Mouse (Mus musculus): ENCODE measurements at regions not wholly inside any gene's neighbourhood (a gene's known extent, or its start where the extent isn't known, plus 50 kb on each side); places are given as distances from the start of the nearest gene placed in this dataset.

- no peak for DNase-seq (ENCODE audit: low spot score)
Observed at GRCm38 (mm10) chr4:7642878-7643590, 595.8 kb downstream of the Car8 start.

GRCm38 (mm10) chr4:7597671-7598390, 641.0 kb downstream of the Car8 start:
- DNase-seq (ENCODE audit: low spot score) = no peak

GRCm38 (mm10) chr4:7596116-7596515, 642.7 kb downstream of the Car8 start:
- no peak for DNase-seq (ENCODE audit: low spot score)

GRCm38 (mm10) chr4:7583851-7584250, 655.0 kb downstream of the Car8 start:
- no peak for DNase-seq (ENCODE audit: low spot score)

- DNase-seq (ENCODE audit: low spot score) = no peak
Observed at GRCm38 (mm10) chr4:7581931-7582330, 656.9 kb downstream of the Car8 start.

DNA sequence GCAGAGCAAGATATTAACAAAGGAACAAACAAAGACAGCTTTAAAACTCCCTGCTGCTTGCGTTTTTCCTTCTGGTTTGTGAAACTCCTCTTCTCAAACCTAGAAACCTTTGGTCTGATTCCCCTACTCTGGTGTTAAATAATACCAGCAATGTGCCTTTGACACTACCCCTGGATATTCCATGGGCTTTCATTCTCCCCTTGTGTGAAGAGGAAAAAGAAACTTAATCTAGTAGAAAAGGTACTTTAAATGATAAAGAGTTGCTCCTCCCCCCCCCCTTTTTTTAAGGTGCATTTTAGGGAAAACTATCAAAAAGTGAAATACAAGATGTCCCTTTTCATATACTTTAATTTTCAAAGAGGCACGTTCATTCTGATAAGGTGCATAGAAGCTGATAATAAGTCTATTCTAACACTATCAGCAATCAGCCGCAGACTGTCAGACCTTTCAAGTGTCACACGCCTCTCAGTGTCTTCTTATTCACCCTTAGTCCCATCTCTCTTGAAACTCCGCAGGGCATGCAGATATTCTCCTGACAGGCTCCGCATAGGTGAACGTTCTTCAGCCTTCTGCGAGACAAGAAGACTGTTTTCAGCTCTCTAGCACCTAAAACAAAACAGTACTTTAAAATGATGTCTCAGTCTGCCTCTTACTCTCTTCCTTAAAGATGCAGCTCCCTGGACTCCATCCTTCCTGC, 657.5 kb downstream of the Car8 start:
- no peak for DNase-seq (ENCODE audit: low spot score)

DNA sequence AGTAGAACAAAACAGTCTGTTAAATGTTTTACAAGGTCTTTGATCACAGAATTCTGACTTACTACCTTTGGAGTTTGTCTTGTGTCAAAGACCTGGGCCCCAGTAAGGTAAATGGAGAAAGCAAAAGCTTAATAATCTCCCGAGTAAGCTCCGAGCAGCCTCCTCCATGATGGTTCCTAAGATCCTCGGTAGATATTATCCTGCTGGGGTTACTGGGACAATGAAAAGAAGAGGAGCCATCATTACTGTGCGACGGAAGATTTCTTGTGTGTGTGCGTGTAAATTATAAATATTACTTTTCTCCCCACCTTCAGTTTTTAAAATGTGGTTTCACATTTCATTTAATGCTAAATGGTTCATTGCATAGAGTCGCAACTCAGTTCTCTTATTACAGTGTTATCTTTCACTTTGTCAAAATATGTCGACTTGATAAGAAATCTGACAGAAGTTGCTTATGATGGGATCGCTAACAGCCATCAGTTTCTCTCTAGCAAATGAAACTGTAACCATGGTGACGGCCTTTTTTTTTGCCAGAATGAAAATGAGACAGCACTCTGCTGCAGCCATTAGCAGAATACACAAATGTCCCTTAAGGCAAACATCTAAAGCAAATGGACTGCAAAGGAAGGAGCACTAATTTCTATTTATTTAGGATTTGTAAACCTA, 658.2 kb downstream of the Car8 start:
- no peak for DNase-seq (ENCODE audit: low spot score)

DNA sequence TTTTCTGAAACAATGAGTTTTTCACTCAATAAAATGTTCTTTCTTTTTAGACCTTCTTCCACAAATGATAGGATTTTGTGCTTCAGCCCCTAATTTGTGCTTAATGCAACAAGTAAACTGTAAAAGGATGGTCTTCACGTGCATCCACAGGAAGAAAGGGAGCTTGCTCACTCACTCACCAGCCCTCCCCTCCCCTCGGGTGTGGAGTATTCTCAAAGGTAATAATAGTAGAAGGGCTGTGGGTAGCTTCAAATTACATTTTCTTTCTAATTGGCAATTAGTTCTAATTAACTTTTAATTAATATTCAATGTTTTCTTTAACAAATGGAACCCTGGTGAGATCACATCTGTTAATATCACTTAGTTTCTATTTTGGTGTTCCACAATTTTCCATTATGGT, 664.8 kb downstream of the Car8 start:
- DNase-seq (ENCODE audit: low spot score) = no peak

DNA sequence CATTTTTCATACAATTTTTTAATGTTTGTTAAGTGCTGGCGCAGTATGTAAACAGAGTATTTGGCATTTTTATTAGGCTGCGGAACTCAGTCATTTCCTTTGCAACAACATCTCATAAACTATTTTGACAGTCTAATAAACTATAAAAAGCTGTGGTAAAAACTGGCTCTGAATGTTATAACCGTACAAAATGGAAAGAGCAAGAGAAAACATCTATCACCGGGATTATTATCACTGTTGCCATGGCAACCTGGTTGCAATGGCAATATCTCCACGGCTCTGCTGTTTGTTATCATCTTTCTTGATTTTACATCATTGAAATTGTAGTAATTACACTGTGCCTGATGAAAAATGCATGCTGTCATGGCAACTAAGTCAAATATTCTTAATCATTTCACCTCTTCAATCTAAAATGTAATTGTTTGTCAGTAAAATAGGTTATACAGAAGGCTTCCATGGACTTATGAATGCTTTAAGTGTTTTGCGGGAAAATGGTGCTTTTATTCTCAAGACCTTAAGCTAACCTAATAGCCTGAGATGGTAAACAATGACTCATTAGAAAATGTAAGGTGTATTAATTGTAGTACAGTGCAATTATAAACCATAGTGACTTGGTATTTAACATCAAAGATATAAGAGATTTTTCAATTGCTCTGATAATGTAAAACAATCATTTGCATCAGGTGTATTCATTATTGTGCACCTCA, 671.0 kb downstream of the Car8 start:
- no peak for DNase-seq (ENCODE audit: low spot score)

- DNase-seq (ENCODE audit: low spot score) = no peak
Observed at GRCm38 (mm10) chr4:7559867-7560832, 678.7 kb downstream of the Car8 start.

DNA sequence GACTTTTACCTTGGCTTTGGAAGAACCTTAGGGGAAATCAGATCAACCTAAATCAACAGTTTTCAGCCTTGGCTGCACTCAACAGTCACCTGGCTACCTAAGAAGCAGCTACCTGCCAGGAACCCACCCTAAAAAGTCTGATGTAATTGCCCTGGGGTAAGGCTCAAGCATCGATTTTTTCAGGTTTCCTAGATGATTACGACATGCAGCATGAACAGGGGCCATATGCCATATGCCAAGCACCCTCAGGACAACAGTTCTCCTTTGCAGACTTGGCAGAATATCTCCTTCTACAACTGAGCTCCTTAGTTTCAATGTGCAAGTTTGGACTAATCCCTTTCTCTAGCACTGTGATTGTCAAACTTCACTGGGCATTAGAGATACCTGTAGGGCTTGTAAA, 680.1 kb downstream of the Car8 start:
- DNase-seq (ENCODE audit: low spot score) = no peak

DNA sequence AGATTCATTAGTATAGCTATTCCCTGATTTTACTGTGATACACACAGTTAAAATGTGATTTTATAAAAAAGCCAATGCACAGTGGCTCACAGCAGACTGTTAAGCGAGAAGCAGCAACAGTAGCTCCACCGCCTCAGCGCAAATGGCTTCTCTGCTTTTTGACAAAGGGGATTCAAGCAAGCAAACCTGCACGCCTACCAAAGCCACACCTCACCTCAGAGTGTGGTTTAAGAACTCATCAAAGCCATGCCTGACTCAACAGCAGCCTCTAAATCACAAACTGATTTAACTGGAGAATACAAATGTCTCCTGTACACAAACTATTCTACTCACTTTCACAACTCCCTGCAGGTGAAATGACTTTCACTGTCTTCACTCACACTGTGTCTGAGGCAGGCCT, 704.5 kb downstream of the Car8 start:
- DNase-seq (ENCODE audit: low spot score) = no peak

DNA sequence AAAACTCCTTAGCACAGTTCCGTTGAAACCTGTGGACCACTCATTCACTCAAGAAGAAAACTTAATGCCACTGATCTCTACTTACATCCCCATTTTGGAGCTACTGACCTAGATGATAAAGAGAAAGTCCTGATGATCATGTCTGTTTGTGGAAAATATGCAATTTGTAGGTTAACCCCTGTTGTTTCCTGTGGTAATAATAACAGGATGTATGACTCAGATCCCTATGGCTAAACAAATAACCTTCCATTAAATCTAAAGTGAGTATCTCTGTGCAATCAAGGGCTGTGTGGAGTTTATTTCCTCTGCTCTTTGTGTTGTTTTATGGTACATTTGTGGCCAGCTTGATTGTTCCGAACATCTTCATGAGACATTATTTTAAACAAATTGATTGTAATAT, 711.1 kb downstream of the Car8 start:
- no peak for DNase-seq (ENCODE audit: low spot score)

DNA sequence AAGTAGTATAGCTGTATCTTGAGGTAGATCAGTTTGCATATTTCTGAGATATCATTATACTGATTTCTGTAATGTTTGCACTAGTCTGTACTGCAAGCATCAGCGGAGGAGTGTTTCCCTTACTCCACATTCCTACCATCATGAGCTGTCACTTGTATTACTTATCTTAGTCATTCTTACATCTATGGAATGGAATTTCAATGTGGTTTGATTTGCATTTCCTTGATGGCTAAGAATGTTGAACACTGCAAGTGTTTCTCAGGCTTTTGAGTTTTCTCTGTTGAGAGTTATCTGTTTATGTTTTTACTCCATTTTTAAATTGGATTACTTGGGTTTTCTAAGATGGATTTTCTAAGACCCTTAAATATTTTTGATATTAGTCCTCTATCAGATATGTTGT, 725.8 kb downstream of the Car8 start:
- DNase-seq (ENCODE audit: low spot score) = no peak

DNA sequence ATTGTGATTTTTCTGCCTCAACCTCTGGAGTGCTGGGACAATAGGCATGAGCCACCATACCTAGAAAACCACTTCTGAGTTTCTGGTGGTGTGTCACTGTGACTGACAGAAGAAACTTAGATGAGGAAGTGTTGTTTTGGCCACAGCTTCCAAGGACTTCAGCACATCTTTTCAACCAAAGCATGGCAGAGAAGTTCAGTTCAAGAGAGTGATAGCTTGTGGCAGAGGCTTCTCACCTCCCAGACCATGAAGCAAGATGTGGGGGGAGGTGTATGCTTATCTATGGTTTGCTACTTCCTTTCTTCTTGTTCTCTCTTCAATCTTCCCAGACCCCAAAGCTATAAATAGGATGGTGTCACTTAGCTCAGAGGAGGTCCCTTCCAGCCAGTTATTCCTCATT, 753.3 kb downstream of the Car8 start:
- DNase-seq (ENCODE audit: low spot score) = no peak

GRCm38 (mm10) chr4:7455130-7455529, 783.7 kb downstream of the Car8 start:
- DNase-seq (ENCODE audit: low spot score) = no peak

DNA sequence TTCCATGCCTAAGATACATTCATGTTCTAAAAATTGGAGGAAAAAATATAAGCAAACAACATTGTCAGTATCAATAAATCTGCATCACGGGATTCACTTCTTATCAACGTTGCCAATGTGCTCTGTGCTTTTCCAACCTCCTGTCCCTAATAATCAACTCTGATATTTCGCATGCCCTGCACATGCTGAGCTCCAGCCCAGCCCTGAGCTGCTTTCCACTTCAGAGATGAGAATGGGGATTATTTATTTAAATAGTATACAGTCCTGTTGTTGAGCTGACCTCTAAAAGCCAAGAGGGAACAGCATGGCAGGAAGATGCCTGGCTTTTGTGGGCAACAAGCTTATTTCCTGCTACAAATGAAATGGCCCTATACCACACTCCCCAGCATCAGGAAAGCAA, 786.2 kb downstream of the Car8 start:
- DNase-seq (ENCODE audit: low spot score) = no peak

GRCm38 (mm10) chr4:7450991-7451390, 787.9 kb downstream of the Car8 start:
- no peak for DNase-seq (ENCODE audit: low spot score)

GRCm38 (mm10) chr4:7429308-7429707, 809.5 kb downstream of the Car8 start:
- no peak for DNase-seq (ENCODE audit: low spot score)

- DNase-seq (ENCODE audit: low spot score) = no peak
Observed at GRCm38 (mm10) chr4:7424081-7424480, 814.8 kb downstream of the Car8 start.

GRCm38 (mm10) chr4:7423204-7423603, 815.6 kb downstream of the Car8 start:
- no peak for DNase-seq (ENCODE audit: low spot score)
